9 mouse cellular contexts compared by ENCODE assay signal in genomic region chr11:106382424-106382823, GRCm38 (mm10). TPM values are rescaled to one million over a fixed set of nuclear protein-coding genes. Genes with fewer than 3 reads are reported as not detected.
A peak's percentile ranks its signal among the peaks of the same experiment; 100 is the strongest.
DNase-seq lines count a peak whose midpoint lies in the region; ATAC-seq and TF ChIP-seq lines count a peak whose summit lies in the region.
"Had no signal": no experiment of that assay in that cellular context is flagged by ENCODE, and none has a peak within 500 bp of the region (broad histone marks: within the 10 kb centered on the region; RNA-seq: fewer than 3 reads in every experiment).

No protein-coding gene starts in this region.

- TF ChIP-seq CTCF in intestine, postnatal 0 days (IDR thresholded peaks at IDR 0.05; ENCODE audit: low read depth), result no peak
- no peak for TF ChIP-seq CTCF in liver, embryonic 14.5 days (IDR thresholded peaks at IDR 0.05; ENCODE audit: low read depth)
- TF ChIP-seq CTCF in cerebellum, adult 2 months (IDR thresholded peaks at IDR 0.05; ENCODE audit: borderline replicate concordance, insufficient read depth, low read depth, low read length), result no peak

- peak overlapping the region; percentile 54; the same call in 1 of the 2 replicates for H3K27ac ChIP-seq in neural tube, embryonic 13.5 days (replicated peaks)
- no peak overlapping the region; the same call in 1 of the 2 replicates for H3K27ac ChIP-seq in intestine, postnatal 0 days (ENCODE audit: low read depth, low read length)
- no peak overlapping the region for H3K27ac ChIP-seq in liver, embryonic 14.5 days
- no peak overlapping the region for H3K27ac ChIP-seq in cerebellum, adult 2 months (ENCODE audit: insufficient read depth, low read length)

- H3K4me2 ChIP-seq in neural tube, embryonic 13.5 days, result no peak overlapping the region
- H3K4me2 ChIP-seq in intestine, postnatal 0 days (replicated peaks; ENCODE audit: low read depth), result 0 out of 2 replicates have a peak overlapping the region, but pooled peaks have one; percentile 21
- peak overlapping the region; percentile 32 for H3K4me2 ChIP-seq in liver, embryonic 14.5 days (ENCODE audit: low read depth)

- 87% methylated on average over 5 of the region's 5 CpGs for WGBS in neural tube, embryonic 13.5 days
- 63% methylated on average over 5 of the region's 5 CpGs for WGBS in intestine, postnatal 0 days
- WGBS in liver, embryonic 14.5 days (ENCODE audit: insufficient replicate concordance), result 11% methylated on average over 5 of the region's 5 CpGs
- WGBS in cerebellum, adult 2 months, result 87% methylated on average over 5 of the region's 5 CpGs

- H3K9me3 ChIP-seq in neural tube, embryonic 13.5 days, result no peaks in the 10 kb centered on the region
- no peaks in the 10 kb centered on the region for H3K9me3 ChIP-seq in intestine, postnatal 0 days (ENCODE audit: control insufficient read depth)
- no peaks in the 10 kb centered on the region for H3K9me3 ChIP-seq in liver, embryonic 14.5 days (ENCODE audit: control insufficient read depth, low read length)

- no peak for ATAC-seq in neural tube, embryonic 13.5 days (ENCODE audit: low read depth)
- ATAC-seq in intestine, postnatal 0 days, result no peak
- peak; percentile 58 for ATAC-seq in liver, embryonic 14.5 days (ENCODE audit: insufficient read depth)

- intact Hi-C loops in gastrocnemius, postnatal 14 days (cut with DNase I; ENCODE audit: low total_unique reads), result no loop called here

- H3K4me1 ChIP-seq in neural tube, embryonic 13.5 days (replicated peaks), result no peaks in the 10 kb centered on the region
- no peaks in the 10 kb centered on the region for H3K4me1 ChIP-seq in intestine, postnatal 0 days (replicated peaks; ENCODE audit: control insufficient read depth, insufficient read depth, low read length)
- H3K4me1 ChIP-seq in liver, embryonic 14.5 days (replicated peaks; ENCODE audit: control insufficient read depth in 2 of 2, insufficient read depth in 2 of 2, low read length in 1 of 2), result peaks cover 3 to 37% of the 10 kb centered on the region in 2 experiments; a peak in 2 of 4 replicates
- H3K4me1 ChIP-seq in cerebellum, adult 2 months (ENCODE audit: control insufficient read depth, insufficient read depth, low read length), result no peaks in the 10 kb centered on the region

- peak; percentile 19; the same call in 1 of the 2 replicates for TF ChIP-seq EP300 in liver, embryonic 14.5 days (IDR thresholded peaks at IDR 0.05; ENCODE audit: low read depth)

- DNase-seq in neural tube, embryonic 10.5 days (ENCODE audit: extremely low spot score, low spot score), result no peak
- peak in 1 of 3 experiments; percentile 24 for DNase-seq in liver, embryonic 14.5 days (ENCODE audit: low read depth in 3 of 3, low spot score in 3 of 3)
- no peak for DNase-seq in right cerebral cortex, postnatal 10 days (ENCODE audit: low spot score in 2 of 2)
- no peak for DNase-seq in gastrocnemius, postnatal 14 days
- no peak for DNase-seq in spleen, postnatal 36 days (ENCODE audit: low spot score in 2 of 2)
- DNase-seq in cerebellum, adult 2 months, result no peak

- no peak overlapping the region for H3K9ac ChIP-seq in neural tube, embryonic 13.5 days
- H3K9ac ChIP-seq in intestine, postnatal 0 days (ENCODE audit: low read depth, low read length), result no peak overlapping the region
- no peak overlapping the region for H3K9ac ChIP-seq in liver, embryonic 14.5 days (replicated peaks)

- no peaks in the 10 kb centered on the region for H3K36me3 ChIP-seq in neural tube, embryonic 13.5 days
- H3K36me3 ChIP-seq in intestine, postnatal 0 days (ENCODE audit: control insufficient read depth, insufficient read depth), result no peaks in the 10 kb centered on the region
- no peaks in the 10 kb centered on the region for H3K36me3 ChIP-seq in liver, embryonic 14.5 days (replicated peaks; ENCODE audit: control insufficient read depth, insufficient read depth, low read depth)

- no peaks in the 10 kb centered on the region for H3K27me3 ChIP-seq in neural tube, embryonic 13.5 days
- H3K27me3 ChIP-seq in intestine, postnatal 0 days (replicated peaks; ENCODE audit: control insufficient read depth, insufficient read depth, low read length), result no peaks in the 10 kb centered on the region
- H3K27me3 ChIP-seq in liver, embryonic 14.5 days (ENCODE audit: control insufficient read depth, insufficient read depth, low read length), result no peaks in the 10 kb centered on the region
- no peaks in the 10 kb centered on the region for H3K27me3 ChIP-seq in cerebellum, adult 2 months (ENCODE audit: control insufficient read depth, insufficient read depth, low read length)

- no peak for TF ChIP-seq POLR2A in cerebellum, adult 2 months (IDR thresholded peaks at IDR 0.05; ENCODE audit: borderline replicate concordance, insufficient read depth, low read length)

- H3K4me3 ChIP-seq in neural tube, embryonic 13.5 days, result peak overlapping the region; percentile 10; the same call in 1 of the 2 replicates
- peak overlapping the region; percentile 12; the same call in 1 of the 2 replicates for H3K4me3 ChIP-seq in intestine, postnatal 0 days (ENCODE audit: low read depth, low read length)
- peak overlapping the region; percentile 6 to 31; a peak in 3 of 4 replicates for H3K4me3 ChIP-seq in liver, embryonic 14.5 days (ENCODE audit: insufficient read depth in 1 of 2, low read depth in 2 of 2, low read length in 2 of 2)
- H3K4me3 ChIP-seq in cerebellum, adult 2 months (replicated peaks; ENCODE audit: insufficient read depth, low read depth, low read length), result no peak overlapping the region

RNA-seq across cellular contexts. Expression of gene Icam2, which starts 5.5 kb away (rescaled TPM):
- polyA plus RNA-seq in neural tube, embryonic 13.5 days (2015; fragmentation: Nextera tagmentation; extraction: Ambion mirVana), result 18.3 and 19.3 TPM in 2 replicates
- 14.2 and 15.4 TPM in 2 replicates for polyA plus RNA-seq in intestine, postnatal 0 days (2015; fragmentation: Nextera tagmentation; extraction: Ambion mirVana)
- 9.4 and 13.0 TPM in 2 replicates for polyA plus RNA-seq in liver, embryonic 14.5 days (2012; rRNA removed)
- polyA plus RNA-seq in liver, embryonic 14.5 days (2014; fragmentation: Nextera tagmentation; extraction: Ambion mirVana), result 12.1 and 16.3 TPM in 2 replicates
- 10 to 100 TPM; 11.7 to 12.2 TPM for total RNA-seq in gastrocnemius, postnatal 14 days (2021)
- 6.8 and 7.0 TPM in 2 replicates for polyA plus RNA-seq in cerebellum, adult 2 months (2012; rRNA removed)

RNA-seq across cellular contexts. Expression of gene Prr29, which starts 17.2 kb away (rescaled TPM):
- not detected in 2 replicates for polyA plus RNA-seq in neural tube, embryonic 13.5 days (2015; fragmentation: Nextera tagmentation; extraction: Ambion mirVana)
- 0.52 and 0.97 TPM in 2 replicates for polyA plus RNA-seq in intestine, postnatal 0 days (2015; fragmentation: Nextera tagmentation; extraction: Ambion mirVana)
- polyA plus RNA-seq in liver, embryonic 14.5 days (2012; rRNA removed), result not detected in 2 replicates
- polyA plus RNA-seq in liver, embryonic 14.5 days (2014; fragmentation: Nextera tagmentation; extraction: Ambion mirVana), result not detected in 2 replicates
- 10 to 100 TPM; 11.8 to 13.1 TPM for total RNA-seq in gastrocnemius, postnatal 14 days (2021)
- polyA plus RNA-seq in cerebellum, adult 2 months (2012; rRNA removed), result 0.87 and 0.89 TPM in 2 replicates
- total RNA-seq: granulocyte monocyte progenitor cell, adult 5-6 weeks had no signal

RNA-seq across cellular contexts. Expression of gene Scn4a, which starts 29.3 kb away (rescaled TPM):
- 0.10 TPM in 1 of 2 replicates, not detected in the other for polyA plus RNA-seq in neural tube, embryonic 13.5 days (2015; fragmentation: Nextera tagmentation; extraction: Ambion mirVana)
- 0.01 TPM in 1 of 2 replicates, not detected in the other for polyA plus RNA-seq in intestine, postnatal 0 days (2015; fragmentation: Nextera tagmentation; extraction: Ambion mirVana)
- 0.01 and 0.02 TPM in 2 replicates for polyA plus RNA-seq in liver, embryonic 14.5 days (2012; rRNA removed)
- polyA plus RNA-seq in liver, embryonic 14.5 days (2014; fragmentation: Nextera tagmentation; extraction: Ambion mirVana), result not detected in 2 replicates
- 100 to 1,000 TPM; 178 to 181 TPM for total RNA-seq in gastrocnemius, postnatal 14 days (2021)
- 0.02 and 0.16 TPM in 2 replicates for polyA plus RNA-seq in cerebellum, adult 2 months (2012; rRNA removed)
- total RNA-seq: granulocyte monocyte progenitor cell, adult 5-6 weeks had no signal
